Mouse (Mus musculus): ENCODE measurements around the gene Tmem254a. TPM values are rescaled to one million over a fixed set of nuclear protein-coding genes. Genes with fewer than 3 reads are reported as not detected.

Tmem254a gene
- polyA plus RNA-seq (2017; shearing (Covaris generic)), result 11.9 TPM

GRCm38 (mm10) chr14:25927562-25927881 is at the start of gene Tmem254a:
Gene Tmem254a, minus strand, starts transcription at chr14:25927672.

GRCm38 (mm10) chr14:25938004-25938403 is 10.5 kb upstream of the Tmem254a start, which contains the start of gene Cphx1:
Gene Cphx1, plus strand, starts transcription at chr14:25938304.

GRCm38 (mm10) chr14:25903000-25903399 is 24.5 kb downstream of the Tmem254a start, which contains the start of gene Plac9a:
Gene Plac9a, minus strand, starts transcription at chr14:25903100.

Other genes starting within 250 kb of the Tmem254a start
- gene Ppif, start 233.5 kb downstream of the Tmem254a start, polyA plus RNA-seq (2017; shearing (Covaris generic)), result 16.3 TPM
- 0.79 TPM for gene Zcchc24, start 158.6 kb downstream of the Tmem254a start, polyA plus RNA-seq (2017; shearing (Covaris generic))
- 53.8 TPM for gene Anxa11, start 85.5 kb downstream of the Tmem254a start, polyA plus RNA-seq (2017; shearing (Covaris generic))
- gene Plac9a, start 24.6 kb downstream of the Tmem254a start, polyA plus RNA-seq (2017; shearing (Covaris generic)), result not detected
- not detected for gene Cphx1, start 10.6 kb upstream of the Tmem254a start, polyA plus RNA-seq (2017; shearing (Covaris generic))
- not detected for gene Duxbl1, start 50.9 kb upstream of the Tmem254a start, polyA plus RNA-seq (2017; shearing (Covaris generic))
- gene Gm9780, start 115.0 kb upstream of the Tmem254a start, polyA plus RNA-seq (2017; shearing (Covaris generic)), result not detected
- 210 TPM for gene Tmem254c, start 139.7 kb upstream of the Tmem254a start, polyA plus RNA-seq (2017; shearing (Covaris generic))
- not detected for gene Cphx2, start 153.8 kb upstream of the Tmem254a start, polyA plus RNA-seq (2017; shearing (Covaris generic))
- gene Cphx3, start 154.6 kb upstream of the Tmem254a start, polyA plus RNA-seq (2017; shearing (Covaris generic)), result not detected
- gene Duxbl2, start 190.7 kb upstream of the Tmem254a start, polyA plus RNA-seq (2017; shearing (Covaris generic)), result not detected